In genomic region chr17:26608348-26608747, GRCm38 (mm10) we compare ENCODE assay signal across 25 mouse cellular contexts. TPM values are rescaled to one million over a fixed set of nuclear protein-coding genes. Genes with fewer than 3 reads are reported as not detected.
DNase-seq lines count a peak whose midpoint lies in the region; ATAC-seq and TF ChIP-seq lines count a peak whose summit lies in the region.
"Had no signal": no experiment of that assay in that cellular context is flagged by ENCODE, and none has a peak within 500 bp of the region (broad histone marks: within the 10 kb centered on the region; RNA-seq: fewer than 3 reads in every experiment).

No protein-coding gene starts in this region.

- no peak overlapping the region for H3K4me2 ChIP-seq in heart, embryonic 13.5 days
- H3K4me2 ChIP-seq in forebrain, embryonic 13.5 days = no peak overlapping the region
- H3K4me2 ChIP-seq: hindbrain, embryonic 14.5 days; limb, embryonic 12.5 days; liver, embryonic 12.5 days; midbrain, embryonic 13.5 days; neural tube, embryonic 13.5 days had no signal

- H3K9me3 ChIP-seq in heart, embryonic 13.5 days = no peaks in the 10 kb centered on the region
- H3K9me3 ChIP-seq in forebrain, embryonic 13.5 days (replicated peaks) = no peaks in the 10 kb centered on the region
- H3K9me3 ChIP-seq: limb, embryonic 12.5 days; liver, embryonic 12.5 days; midbrain, embryonic 13.5 days; neural tube, embryonic 13.5 days had no signal

- H3K79me2 ChIP-seq in heart, adult 2 months (replicated peaks; ENCODE audit: control insufficient read depth, insufficient read depth, low read length) = no peaks in the 10 kb centered on the region; the same call in 1 of the 2 replicates

- H3K36me3 ChIP-seq in heart, embryonic 13.5 days = peaks cover 58% of the 10 kb centered on the region
- H3K36me3 ChIP-seq in heart, adult 2 months (ENCODE audit: control insufficient read depth, insufficient read depth, low read length) = peaks cover 5% of the 10 kb centered on the region; the same call in 1 of the 2 replicates
- H3K36me3 ChIP-seq in forebrain, embryonic 13.5 days (ENCODE audit: poor library complexity, severe bottlenecking) = peaks cover 65% of the 10 kb centered on the region

- peaks cover 56% of the 10 kb centered on the region for H3K4me1 ChIP-seq in heart, embryonic 13.5 days
- H3K4me1 ChIP-seq in heart, adult 2 months (ENCODE audit: control insufficient read depth, insufficient read depth, low read length) = peaks cover 32% of the 10 kb centered on the region
- peaks cover 64% of the 10 kb centered on the region for H3K4me1 ChIP-seq in brown adipose tissue, adult 24 weeks (ENCODE audit: control insufficient read depth, insufficient read depth, insufficient read length, low read length)
- 0 out of 2 replicates have a peak, but pooled peaks cover under 1% of the 10 kb centered on the region for H3K4me1 ChIP-seq in forebrain, embryonic 13.5 days
- H3K4me1 ChIP-seq: limb, embryonic 12.5 days had no signal

- no peak for TF ChIP-seq EP300 in heart, adult 2 months (IDR thresholded peaks at IDR 0.05; ENCODE audit: insufficient read depth, low read depth, low read length)

- intact Hi-C loops in heart, adult 2 months (cut with DNase I) = no loop called here
- intact Hi-C loops in left cerebral cortex, adult 2 months (cut with DNase I) = loop anchor here (2.0 kb wide), 1 partner anchor 22 kb away; no protein-coding TSS in a partner anchor

- no peak overlapping the region for H3K4me3 ChIP-seq in heart, embryonic 13.5 days
- H3K4me3 ChIP-seq in heart, adult 2 months = no peak overlapping the region
- H3K4me3 ChIP-seq in left cerebral cortex, adult 2 months = no peak overlapping the region
- no peak overlapping the region for H3K4me3 ChIP-seq in brown adipose tissue, adult 24 weeks (ENCODE audit: insufficient read depth, low read depth, low read length)
- no peak overlapping the region for H3K4me3 ChIP-seq in forebrain, embryonic 13.5 days
- H3K4me3 ChIP-seq: limb, embryonic 12.5 days; liver, embryonic 12.5 days; midbrain, embryonic 13.5 days; neural tube, embryonic 13.5 days had no signal

- no peaks in the 10 kb centered on the region for H3K27me3 ChIP-seq in heart, embryonic 13.5 days (replicated peaks)
- no peaks in the 10 kb centered on the region for H3K27me3 ChIP-seq in heart, adult 2 months (ENCODE audit: control insufficient read depth, insufficient read depth, low read length)
- no peaks in the 10 kb centered on the region for H3K27me3 ChIP-seq in forebrain, embryonic 13.5 days
- H3K27me3 ChIP-seq: limb, embryonic 12.5 days; liver, embryonic 12.5 days; midbrain, embryonic 13.5 days; neural tube, embryonic 13.5 days; Patski had no signal

- no peak overlapping the region for H3K9ac ChIP-seq in heart, embryonic 13.5 days
- no peak overlapping the region for H3K9ac ChIP-seq in heart, adult 2 months (ENCODE audit: low read depth, low read length)
- H3K9ac ChIP-seq in forebrain, embryonic 13.5 days = no peak overlapping the region
- H3K9ac ChIP-seq: hindbrain, embryonic 14.5 days; limb, embryonic 12.5 days; liver, embryonic 12.5 days; midbrain, embryonic 13.5 days; neural tube, embryonic 13.5 days had no signal

- peak; percentile 41 to 44 for DNase-seq in cerebellum, postnatal 10 days
- no peak for DNase-seq in cerebellum, adult 9-11 months
- no peak for DNase-seq in heart, adult 2 months
- DNase-seq in left cerebral cortex, adult 2 months (ENCODE audit: extremely low spot score in 1 of 2, low spot score in 2 of 2) = no peak
- DNase-seq in left cerebral cortex, adult 9 months (ENCODE audit: low spot score in 2 of 2) = no peak
- DNase-seq: adrenal gland, postnatal 10 days; cerebellum, adult 11 months; gastrocnemius, postnatal 36 days; kidney, adult 9 months; kidney, postnatal 10 days; layer of hippocampus, adult 9-11 months; lung, adult 2 months; lung, postnatal 10 days had no signal

- 84% methylated on average over 3 of the region's 3 CpGs for WGBS in heart, embryonic 13.5 days
- WGBS in heart, adult 2 months = 89% methylated on average over 3 of the region's 3 CpGs
- WGBS in forebrain, embryonic 13.5 days = 89% methylated on average over 3 of the region's 3 CpGs

- peak overlapping the region; percentile 46; the same call in 1 of the 2 replicates for H3K27ac ChIP-seq in heart, embryonic 13.5 days (replicated peaks)
- H3K27ac ChIP-seq in heart, adult 2 months = no peak overlapping the region
- H3K27ac ChIP-seq in left cerebral cortex, adult 2 months = peak overlapping the region; percentile 71
- H3K27ac ChIP-seq in brown adipose tissue, adult 24 weeks (replicated peaks; ENCODE audit: low read depth, low read length) = peak overlapping the region; percentile 98
- H3K27ac ChIP-seq in forebrain, embryonic 13.5 days = no peak overlapping the region
- H3K27ac ChIP-seq: hindbrain, embryonic 14.5 days; limb, embryonic 12.5 days; macrophage; midbrain, embryonic 13.5 days; neural tube, embryonic 13.5 days had no signal

- no peak for ATAC-seq in heart, embryonic 13.5 days (ENCODE audit: extremely low read depth, insufficient number of reproducible peaks, low FRiP score, low TSS enrichment)
- ATAC-seq in forebrain, embryonic 13.5 days = no peak
- ATAC-seq: forebrain, embryonic 14.5 days; intestine, postnatal 0 days; midbrain, embryonic 13.5 days; Patski had no signal

- TF ChIP-seq CTCF in heart, adult 2 months (IDR thresholded peaks at IDR 0.05) = no peak
- TF ChIP-seq CTCF in left cerebral cortex, adult 2 months (IDR thresholded peaks at IDR 0.05) = no peak

- TF ChIP-seq POLR2A in heart, adult 2 months (IDR thresholded peaks at IDR 0.05; ENCODE audit: insufficient read depth, low read depth, low read length) = no peak

RNA-seq across cellular contexts. Expression of gene Dusp1, which starts 46.4 kb away (rescaled TPM):
- polyA plus RNA-seq in heart, embryonic 13.5 days (2015; fragmentation: Nextera tagmentation; extraction: Ambion mirVana) = 32.8 and 33.1 TPM in 2 replicates
- total RNA-seq in heart, adult 2 months (2021) = 10 to 100 TPM; 61.4 to 71.3 TPM
- 122 and 171 TPM in 2 replicates for polyA plus RNA-seq in heart, adult 2 months (2012; rRNA removed)
- 10 to 100 TPM; 58.0 to 65.6 TPM for total RNA-seq in left cerebral cortex, adult 2 months (2021)
- 44.4 and 326 TPM in 2 replicates for polyA plus RNA-seq in brown adipose tissue, adult 24 weeks (2012; ENCODE audit: insufficient read depth, insufficient read length, missing spikeins)
- 39.4 and 40.2 TPM in 2 replicates for polyA plus RNA-seq in forebrain, embryonic 13.5 days (2015; fragmentation: Nextera tagmentation; extraction: Ambion mirVana)

RNA-seq across cellular contexts. Expression of gene Ergic1, which starts 47.1 kb away (rescaled TPM):
- 103 and 121 TPM in 2 replicates for polyA plus RNA-seq in heart, embryonic 13.5 days (2015; fragmentation: Nextera tagmentation; extraction: Ambion mirVana)
- total RNA-seq in heart, adult 2 months (2021) = 10 to 100 TPM; 53.6 to 59.4 TPM
- 64.4 and 84.3 TPM in 2 replicates for polyA plus RNA-seq in heart, adult 2 months (2012; rRNA removed)
- total RNA-seq in left cerebral cortex, adult 2 months (2021) = 100 to 1,000 TPM; 144 to 149 TPM
- polyA plus RNA-seq in brown adipose tissue, adult 24 weeks (2012; ENCODE audit: insufficient read depth, insufficient read length, missing spikeins) = 124 and 179 TPM in 2 replicates
- polyA plus RNA-seq in forebrain, embryonic 13.5 days (2015; fragmentation: Nextera tagmentation; extraction: Ambion mirVana) = 95.9 and 109 TPM in 2 replicates

RNA-seq across cellular contexts. Expression of gene Atp6v0e, which starts 54.7 kb away (rescaled TPM):
- 187 and 228 TPM in 2 replicates for polyA plus RNA-seq in heart, embryonic 13.5 days (2015; fragmentation: Nextera tagmentation; extraction: Ambion mirVana)
- 10 to 100 TPM; 60.9 to 67.2 TPM for total RNA-seq in heart, adult 2 months (2021)
- 143 and 187 TPM in 2 replicates for polyA plus RNA-seq in heart, adult 2 months (2012; rRNA removed)
- 10 to 100 TPM; 39.2 to 44.6 TPM for total RNA-seq in left cerebral cortex, adult 2 months (2021)
- 314 and 348 TPM in 2 replicates for polyA plus RNA-seq in brown adipose tissue, adult 24 weeks (2012; ENCODE audit: insufficient read depth, insufficient read length, missing spikeins)
- polyA plus RNA-seq in forebrain, embryonic 13.5 days (2015; fragmentation: Nextera tagmentation; extraction: Ambion mirVana) = 139 and 144 TPM in 2 replicates

Comparison
In these comparisons a context has a peak if more than half of its experiments do, and no peak if none do; other contexts are left out.
1. DNase-seq: peak in cerebellum, postnatal 10 days (2 of 2); none in cerebellum, adult 9-11 months (single experiment), heart, adult 2 months (0 of 2), left cerebral cortex, adult 2 months (0 of 2) and left cerebral cortex, adult 9 months (0 of 2).
2. H3K27ac ChIP-seq: peak in heart, embryonic 13.5 days (single experiment), left cerebral cortex, adult 2 months (single experiment) and brown adipose tissue, adult 24 weeks (single experiment); none in heart, adult 2 months (single experiment) and forebrain, embryonic 13.5 days (single experiment).